Mouse (Mus musculus) hindbrain, embryonic 10.5 days (tissue): ENCODE data around the gene Col4a3. TPM values are rescaled to one million over a fixed set of nuclear protein-coding genes. Genes with fewer than 3 reads are reported as not detected.
A peak's percentile ranks its signal among the peaks of the same experiment; 100 is the strongest.

Source experiments
- DNase-seq: peaks from one replicate; pipeline ENCODE4 v3.0.0-alpha.2; 2017; ENCODE audit warnings: low spot score
- H3K27ac ChIP-seq: fragments of 300-500 bp; sonication (generic); 2 replicates; pipeline ENCODE4 v1.5.1; 2016; ENCODE audit warnings: mild to moderate bottlenecking, moderate library complexity
- H3K27me3 ChIP-seq: fragments of 300-500 bp; sonication (generic); 2 replicates; pipeline ENCODE4 v1.6.1; 2016; ENCODE audit warnings: mild to moderate bottlenecking; ENCODE audit not compliant: poor library complexity, insufficient read depth, severe bottlenecking
- H3K36me3 ChIP-seq: fragments of 300-500 bp; sonication (generic); 2 replicates; pipeline ENCODE4 v1.6.1; 2016; ENCODE audit warnings: mild to moderate bottlenecking, moderate library complexity
- H3K4me1 ChIP-seq: fragments of 300-500 bp; sonication (generic); replicated peaks from 2 replicates; pipeline ENCODE4 v1.6.1; 2016; ENCODE audit warnings: mild to moderate bottlenecking
- H3K4me3 ChIP-seq: fragments of 300-500 bp; sonication (generic); 2 replicates; pipeline ENCODE4 v1.5.1; 2016; ENCODE audit warnings: mild to moderate bottlenecking, moderate library complexity
- H3K9me3 ChIP-seq: fragments of 300-500 bp; sonication (generic); 2 replicates; pipeline ENCODE4 v1.6.1; 2016; ENCODE audit warnings: mild to moderate bottlenecking, moderate library complexity
- WGBS: fragments of 180-500 bp; shearing (Covaris S2); methylation state at CpG from one replicate; pipeline ENCODE4 v1.1.7; 2016; 5-methylcytosine and 5-hydroxymethylcytosine counted together
- polyA plus RNA-seq: library from polyadenylated mRNA; unstranded; fragments of >200 nt; fragmentation: Nextera tagmentation; extraction: Ambion mirVana; gene quantifications from 2 replicates; pipeline ENCODE4 v1.2.1, GENCODE M21; 2016

The Col4a3 gene
- polyA plus RNA-seq, 1 experiment from 2014 or later: 0.18 TPM

- Histone ChIP-seq H3K27ac (no peak overlapping the region), H3K4me3 (no peak overlapping the region), H3K36me3 (no peaks in the 10 kb centered on the region), H3K4me1 (no peaks in the 10 kb centered on the region), H3K9me3 (no peaks in the 10 kb centered on the region), H3K27me3 (no peaks in the 10 kb centered on the region)
- DNase-seq: no peak
- 72% methylated on average over 10 of the region's 10 CpGs for WGBS
Measured at GRCm38 (mm10) chr1:82647989-82648388, 61.3 kb downstream of the Col4a3 start.

- Histone ChIP-seq H3K27me3 (no peaks in the 10 kb centered on the region), H3K4me3 (no peak overlapping the region), H3K36me3 (no peaks in the 10 kb centered on the region), H3K9me3 (no peaks in the 10 kb centered on the region), H3K27ac (no peak overlapping the region), H3K4me1 (peaks cover 3% of the 10 kb centered on the region; the same call in 1 of the 2 replicates)
- WGBS: 94% methylated on average over 4 of the region's 4 CpGs
- no peak for DNase-seq
Measured at GRCm38 (mm10) chr1:82650868-82651267, 64.1 kb downstream of the Col4a3 start.

- H3K36me3 ChIP-seq: no peaks in the 10 kb centered on the region
- no peaks in the 10 kb centered on the region for H3K27me3 ChIP-seq
- 49% methylated on average over 7 of the region's 7 CpGs for WGBS
- DNase-seq: no peak
- H3K4me1 ChIP-seq: peaks cover 3% of the 10 kb centered on the region; the same call in 1 of the 2 replicates
- H3K9me3 ChIP-seq: no peaks in the 10 kb centered on the region
- H3K4me3 ChIP-seq: no peak overlapping the region
- no peak overlapping the region for H3K27ac ChIP-seq
Measured at GRCm38 (mm10) chr1:82654046-82654445, 67.3 kb downstream of the Col4a3 start.

GRCm38 (mm10) chr1:82656452-82656851 is 69.7 kb downstream of the Col4a3 start:
- 71% methylated on average over 3 of the region's 3 CpGs for WGBS

GRCm38 (mm10) chr1:82662269-82662668 is 75.5 kb downstream of the Col4a3 start:
- 84% methylated on average over 2 of the region's 2 CpGs for WGBS
- Histone ChIP-seq H3K4me3 (no peak overlapping the region), H3K27ac (no peak overlapping the region), H3K9me3 (no peaks in the 10 kb centered on the region), H3K36me3 (no peaks in the 10 kb centered on the region), H3K4me1 (peaks cover 11% of the 10 kb centered on the region), H3K27me3 (no peaks in the 10 kb centered on the region)
- no peak for DNase-seq

More at GRCm38 (mm10) chr1:82656452-82656851, 69.7 kb downstream of the Col4a3 start:
- Histone ChIP-seq H3K27ac (no peak overlapping the region), H3K36me3 (no peaks in the 10 kb centered on the region), H3K9me3 (no peaks in the 10 kb centered on the region), H3K4me1 (peaks cover 3% of the 10 kb centered on the region; the same call in 1 of the 2 replicates), H3K4me3 (no peak overlapping the region), H3K27me3 (no peaks in the 10 kb centered on the region)
- no peak for DNase-seq

- 41% methylated on average over 2 of the region's 2 CpGs for WGBS
- Histone ChIP-seq H3K27me3 (no peaks in the 10 kb centered on the region), H3K9me3 (no peaks in the 10 kb centered on the region), H3K4me1 (peaks cover 11% of the 10 kb centered on the region), H3K4me3 (no peak overlapping the region), H3K27ac (no peak overlapping the region), H3K36me3 (no peaks in the 10 kb centered on the region)
- DNase-seq: no peak
Measured at GRCm38 (mm10) chr1:82663522-82663921, 76.8 kb downstream of the Col4a3 start.

GRCm38 (mm10) chr1:82686328-82686727 is 99.6 kb downstream of the Col4a3 start:
- WGBS: 86% methylated on average over 5 of the region's 5 CpGs
- H3K4me3 ChIP-seq: no peak overlapping the region
- no peaks in the 10 kb centered on the region for H3K36me3 ChIP-seq
- no peaks in the 10 kb centered on the region for H3K27me3 ChIP-seq
- no peak overlapping the region for H3K27ac ChIP-seq
- no peak for DNase-seq
- H3K9me3 ChIP-seq: no peaks in the 10 kb centered on the region
- no peaks in the 10 kb centered on the region for H3K4me1 ChIP-seq

- Histone ChIP-seq H3K4me3 (no peak overlapping the region), H3K27me3 (no peaks in the 10 kb centered on the region), H3K36me3 (no peaks in the 10 kb centered on the region), H3K4me1 (no peaks in the 10 kb centered on the region), H3K27ac (no peak overlapping the region), H3K9me3 (no peaks in the 10 kb centered on the region)
- whole genome bisulfite sequencing: 85% methylated on average over 2 of the region's 2 CpGs
- DNase-seq: no peak
Measured at GRCm38 (mm10) chr1:82686866-82687265, 100.1 kb downstream of the Col4a3 start.

GRCm38 (mm10) chr1:82687931-82688330 is 101.2 kb downstream of the Col4a3 start:
- Histone ChIP-seq H3K9me3 (no peaks in the 10 kb centered on the region), H3K27me3 (no peaks in the 10 kb centered on the region), H3K36me3 (no peaks in the 10 kb centered on the region), H3K4me1 (0 out of 2 replicates have a peak, but pooled peaks cover 2% of the 10 kb centered on the region), H3K27ac (no peak overlapping the region), H3K4me3 (no peak overlapping the region)
- DNase-seq: no peak
- WGBS: 85% methylated on average over 6 of the region's 6 CpGs

- peaks cover 7% of the 10 kb centered on the region; the same call in 1 of the 2 replicates for H3K4me1 ChIP-seq
Measured at GRCm38 (mm10) chr1:82695915-82696314, 109.2 kb downstream of the Col4a3 start.

GRCm38 (mm10) chr1:82717816-82718512 is 131.2 kb downstream of the Col4a3 start:
- Histone ChIP-seq H3K36me3 (no peaks in the 10 kb centered on the region), H3K4me3 (no peak overlapping the region), H3K4me1 (no peaks in the 10 kb centered on the region), H3K9me3 (no peaks in the 10 kb centered on the region), H3K27me3 (peaks cover 14% of the 10 kb centered on the region), H3K27ac (no peak overlapping the region)
- no peak for DNase-seq
- 84% methylated on average over 9 of the region's 9 CpGs for WGBS

More at GRCm38 (mm10) chr1:82695915-82696314, 109.2 kb downstream of the Col4a3 start:
- no peaks in the 10 kb centered on the region for H3K36me3 ChIP-seq
- 52% methylated on average over 3 of the region's 3 CpGs for WGBS
- DNase-seq: no peak
- H3K4me3 ChIP-seq: no peak overlapping the region
- H3K27me3 ChIP-seq: no peaks in the 10 kb centered on the region
- no peak overlapping the region for H3K27ac ChIP-seq
- no peaks in the 10 kb centered on the region for H3K9me3 ChIP-seq

GRCm38 (mm10) chr1:82724339-82725025 is 137.8 kb downstream of the Col4a3 start, which contains the start of gene Mff:
Gene Mff, plus strand, starts transcription at chr1:82724890.
- Histone ChIP-seq H3K27ac (peak within 1 kb of the TSS; percentile 94), H3K4me1 (peaks cover 12% of the 10 kb centered on the region), H3K36me3 (peaks cover 18% of the 10 kb centered on the region), H3K9me3 (no peaks in the 10 kb centered on the region), H3K4me3 (peak within 1 kb of the TSS; percentile 74), H3K27me3 (peaks cover 22% of the 10 kb centered on the region)
- WGBS: 10% methylated on average over 38 of the region's 38 CpGs
- peak; percentile 93 for DNase-seq
